Mouse (Mus musculus) neural tube, embryonic 13.5 days (tissue): ENCODE data around the gene Vmn2r53. TPM values are rescaled to one million over a fixed set of nuclear protein-coding genes. Genes with fewer than 3 reads are reported as not detected.
"Not testable (repeated sequence)": the region's sequence is repeated elsewhere in the genome, so short reads cannot be mapped to it uniquely, and the experiment has no call there.

Experiments
- ATAC-seq: fragments of 200-750 bp; cut with Nextera tagmentation; 2 replicates; pipeline ENCODE4 v1.8.0; 2017; ENCODE audit warnings: low read depth, mild to moderate bottlenecking, moderate TSS enrichment, moderate library complexity
- H3K27ac ChIP-seq: fragments of 300-500 bp; sonication (generic); replicated peaks from 2 replicates; pipeline ENCODE4 v1.5.1; 2015; ENCODE audit warnings: moderate library complexity, mild to moderate bottlenecking, inconsistent platforms
- H3K27me3 ChIP-seq: fragments of 300-500 bp; sonication (generic); 2 replicates; pipeline ENCODE4 v1.6.1; 2015; ENCODE audit warnings: mild to moderate bottlenecking, inconsistent platforms
- H3K36me3 ChIP-seq: fragments of 300-500 bp; sonication (generic); 2 replicates; pipeline ENCODE4 v1.6.1; 2015; ENCODE audit warnings: mild to moderate bottlenecking, inconsistent platforms
- H3K4me1 ChIP-seq: fragments of 300-500 bp; sonication (generic); replicated peaks from 2 replicates; pipeline ENCODE4 v1.6.1; 2015; ENCODE audit warnings: inconsistent platforms
- H3K4me2 ChIP-seq: fragments of 300-500 bp; sonication (generic); 2 replicates; pipeline ENCODE4 v1.6.1; 2015; ENCODE audit warnings: inconsistent platforms, mild to moderate bottlenecking, moderate library complexity
- H3K4me3 ChIP-seq: fragments of 300-500 bp; sonication (generic); 2 replicates; pipeline ENCODE4 v1.5.1; 2015; ENCODE audit warnings: mild to moderate bottlenecking, inconsistent platforms
- H3K9ac ChIP-seq: fragments of 300-500 bp; sonication (generic); 2 replicates; pipeline ENCODE4 v1.6.1; 2015; ENCODE audit warnings: moderate library complexity, mild to moderate bottlenecking, inconsistent platforms
- H3K9me3 ChIP-seq: fragments of 300-500 bp; sonication (generic); 2 replicates; pipeline ENCODE4 v1.6.1; 2016; ENCODE audit warnings: inconsistent platforms
- WGBS: fragments of 180-500 bp; shearing (Covaris S2); methylation state at CpG from one replicate; pipeline ENCODE4 v1.1.7; 2015; 5-methylcytosine and 5-hydroxymethylcytosine counted together
- polyA plus RNA-seq: library from polyadenylated mRNA; unstranded; fragments of >200 nt; fragmentation: Nextera tagmentation; extraction: Ambion mirVana; gene quantifications from 2 replicates; pipeline ENCODE4 v1.2.1, GENCODE M21; 2015

Gene Vmn2r53
- polyA plus RNA-seq: not detected in 2 replicates

DNA sequence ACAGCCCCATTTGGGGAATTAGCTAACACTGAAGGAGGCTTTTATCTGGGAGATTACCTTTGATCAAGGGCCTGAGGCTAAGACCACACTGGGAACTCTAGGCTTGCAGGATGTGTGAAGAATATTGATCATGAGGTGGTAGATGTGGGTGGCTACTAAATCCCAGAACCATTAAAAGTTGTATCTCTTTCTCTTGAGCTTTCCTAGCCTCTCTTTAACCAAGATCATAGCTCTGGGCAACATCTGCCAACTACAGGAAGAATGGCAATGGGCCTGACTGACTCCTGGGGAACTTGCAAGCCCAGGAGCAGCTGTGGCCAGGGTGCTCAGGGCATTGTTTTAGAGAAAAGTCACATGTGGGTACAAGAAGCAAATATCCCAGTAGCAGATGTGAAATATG lies at the start of gene Vmn2r53:
TSS of gene Vmn2r53 (minus strand) at position 101 of the 400 bp plus-strand sequence.
- Histone ChIP-seq H3K27ac (no peak within 1 kb of the TSS), H3K9me3 (peaks cover 39% of the 10 kb centered on the region), H3K36me3 (no peaks in the 10 kb centered on the region), H3K4me2 (no peak within 1 kb of the TSS), H3K4me3 (no peak within 1 kb of the TSS), H3K27me3 (no peaks in the 10 kb centered on the region), H3K4me1 (no peaks in the 10 kb centered on the region), H3K9ac (no peak within 1 kb of the TSS)
- ATAC-seq: no peak

DNA sequence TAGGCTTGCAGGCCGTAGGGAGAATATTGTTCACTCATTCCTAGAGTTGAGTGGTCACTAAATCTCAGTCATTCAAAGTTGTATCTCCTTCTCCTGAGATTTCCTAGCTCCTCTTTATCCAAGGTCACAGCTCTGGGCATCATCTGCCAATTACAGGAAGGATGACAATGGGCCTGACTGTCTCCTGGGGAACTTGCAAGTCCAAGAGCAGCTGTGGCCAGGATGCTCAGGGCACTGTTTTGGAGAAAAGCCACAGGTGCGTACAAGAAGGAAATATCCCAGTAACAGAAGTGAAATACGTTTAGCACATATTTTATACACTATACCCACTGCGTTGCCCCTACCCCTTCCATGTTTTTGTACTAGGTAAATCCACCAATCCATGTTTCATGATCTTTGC lies 31.6 kb upstream of the Vmn2r53 start, which contains the start of gene Vmn2r54:
TSS of gene Vmn2r54 (minus strand) at position 101 of the 400 bp plus-strand sequence.
- not testable (repeated sequence) for H3K36me3 ChIP-seq, H3K9ac ChIP-seq, H3K27ac ChIP-seq, ATAC-seq, H3K4me3 ChIP-seq, H3K4me1 ChIP-seq, H3K27me3 ChIP-seq, H3K4me2 ChIP-seq, H3K9me3 ChIP-seq
- 77% methylated on average over 3 of the region's 4 CpGs for WGBS

Other genes starting within 250 kb of the Vmn2r53 start
- not detected in 2 replicates for gene Vmn1r84, start 239.5 kb downstream of the Vmn2r53 start, polyA plus RNA-seq
- 6.6 and 6.8 TPM in 2 replicates for gene Zfp551, start 186.0 kb downstream of the Vmn2r53 start, polyA plus RNA-seq
- 42.3 and 43.9 TPM in 2 replicates for gene Zfp606, start 130.5 kb downstream of the Vmn2r53 start, polyA plus RNA-seq
- not detected in 2 replicates for gene 2900092C05Rik, start 96.3 kb downstream of the Vmn2r53 start, polyA plus RNA-seq
- not detected in 2 replicates for gene Vmn2r54, start 31.5 kb upstream of the Vmn2r53 start, polyA plus RNA-seq
- gene Vmn2r55, start 76.2 kb upstream of the Vmn2r53 start, polyA plus RNA-seq: not detected in 2 replicates
- not detected in 2 replicates for gene Vmn2r56, start 126.2 kb upstream of the Vmn2r53 start, polyA plus RNA-seq
- 16.7 and 18.5 TPM in 2 replicates for gene Zscan18, start 194.8 kb upstream of the Vmn2r53 start, polyA plus RNA-seq
- 34.3 and 35.5 TPM in 2 replicates for gene Zfp329, start 210.1 kb upstream of the Vmn2r53 start, polyA plus RNA-seq
- gene Zfp110, start 226.0 kb upstream of the Vmn2r53 start, polyA plus RNA-seq: 26.1 and 33.1 TPM in 2 replicates